Mouse (Mus musculus): ENCODE data around the gene Ccdc62. TPM values are rescaled to one million over a fixed set of nuclear protein-coding genes. Genes with fewer than 3 reads are reported as not detected.

Ccdc62 gene
- polyA plus RNA-seq, 1 experiment from 2014 or later = 3.7 TPM

GRCm38 (mm10) chr5:124003375-124003774 is 72.9 kb downstream of the Ccdc62 start:
- Histone ChIP-seq H3K4me2 (no peak overlapping the region), H3K4me3 (no peak overlapping the region), H3K36me3 (peaks cover 54% of the 10 kb centered on the region), H3K27ac (replicated peaks) (peak overlapping the region; percentile 3; the same call in 1 of the 2 replicates), H3K9me3 (no peaks in the 10 kb centered on the region), H3K27me3 (replicated peaks) (no peaks in the 10 kb centered on the region), H3K4me1 (peaks cover 28% of the 10 kb centered on the region), H3K9ac (0 out of 2 replicates have a peak overlapping the region, but pooled peaks have one; percentile 21)
- WGBS = 65% methylated on average over 4 of the region's 4 CpGs
- no peak for ATAC-seq (ENCODE audit: extremely low read depth, insufficient number of reproducible peaks, low FRiP score, low TSS enrichment)

GRCm38 (mm10) chr5:124004356-124005150 is 74.1 kb downstream of the Ccdc62 start:
- Histone ChIP-seq H3K9me3 (no peaks in the 10 kb centered on the region), H3K36me3 (peaks cover 66% of the 10 kb centered on the region)

GRCm38 (mm10) chr5:124005151-124005500 is 74.6 kb downstream of the Ccdc62 start:
- 95% methylated on average over 15 of the region's 15 CpGs for WGBS
- Histone ChIP-seq H3K27ac (replicated peaks) (no peak overlapping the region), H3K4me3 (no peak overlapping the region), H3K27me3 (replicated peaks) (no peaks in the 10 kb centered on the region), H3K4me1 (peaks cover 35% of the 10 kb centered on the region), H3K9me3 (no peaks in the 10 kb centered on the region), H3K9ac (no peak overlapping the region), H3K4me2 (no peak overlapping the region), H3K36me3 (peaks cover 71% of the 10 kb centered on the region)
- no peak for ATAC-seq (ENCODE audit: extremely low read depth, insufficient number of reproducible peaks, low FRiP score, low TSS enrichment)

More at GRCm38 (mm10) chr5:124004356-124005150, 74.1 kb downstream of the Ccdc62 start:
- Histone ChIP-seq H3K4me2 (no peak overlapping the region), H3K27ac (replicated peaks) (no peak overlapping the region), H3K9ac (no peak overlapping the region), H3K4me1 (peaks cover 29% of the 10 kb centered on the region), H3K27me3 (replicated peaks) (no peaks in the 10 kb centered on the region), H3K4me3 (no peak overlapping the region)
- ATAC-seq (ENCODE audit: extremely low read depth, insufficient number of reproducible peaks, low FRiP score, low TSS enrichment) = no peak
- 89% methylated on average over 17 of the region's 17 CpGs for WGBS

GRCm38 (mm10) chr5:124005591-124005990 is 75.1 kb downstream of the Ccdc62 start:
- 90% methylated on average over 11 of the region's 11 CpGs for WGBS
- ATAC-seq (ENCODE audit: extremely low read depth, insufficient number of reproducible peaks, low FRiP score, low TSS enrichment) = no peak
- H3K4me1 ChIP-seq = peaks cover 40% of the 10 kb centered on the region
- H3K36me3 ChIP-seq = peaks cover 76% of the 10 kb centered on the region
- no peak overlapping the region for H3K4me3 ChIP-seq
- no peak overlapping the region for H3K27ac ChIP-seq (replicated peaks)
- no peak overlapping the region for H3K9ac ChIP-seq
- H3K27me3 ChIP-seq (replicated peaks) = no peaks in the 10 kb centered on the region
- no peak overlapping the region for H3K4me2 ChIP-seq
- no peaks in the 10 kb centered on the region for H3K9me3 ChIP-seq

- 85% methylated on average over 26 of the region's 26 CpGs for WGBS
- Histone ChIP-seq H3K9ac (no peak overlapping the region), H3K27me3 (replicated peaks) (no peaks in the 10 kb centered on the region), H3K4me3 (no peak overlapping the region), H3K36me3 (peaks cover 76% of the 10 kb centered on the region), H3K27ac (replicated peaks) (no peak overlapping the region), H3K4me1 (peaks cover 42% of the 10 kb centered on the region), H3K4me2 (no peak overlapping the region), H3K9me3 (no peaks in the 10 kb centered on the region)
- no peak for ATAC-seq (ENCODE audit: extremely low read depth, insufficient number of reproducible peaks, low FRiP score, low TSS enrichment)
These were observed 75.8 kb downstream of the Ccdc62 start for GRCm38 (mm10) chr5:124006082-124006873.

GRCm38 (mm10) chr5:124006891-124007491 is 76.5 kb downstream of the Ccdc62 start:
- Histone ChIP-seq H3K4me3 (no peak overlapping the region), H3K4me1 (peaks cover 45% of the 10 kb centered on the region), H3K36me3 (peaks cover 76% of the 10 kb centered on the region), H3K27me3 (replicated peaks) (no peaks in the 10 kb centered on the region), H3K9ac (no peak overlapping the region), H3K27ac (replicated peaks) (peak overlapping the region; percentile 52; the same call in 1 of the 2 replicates), H3K9me3 (no peaks in the 10 kb centered on the region), H3K4me2 (no peak overlapping the region)
- WGBS = 80% methylated on average over 17 of the region's 17 CpGs
- no peak for ATAC-seq (ENCODE audit: extremely low read depth, insufficient number of reproducible peaks, low FRiP score, low TSS enrichment)

- Histone ChIP-seq H3K4me2 (peak overlapping the region; percentile 62), H3K27ac (replicated peaks) (peak overlapping the region; percentile 96), H3K36me3 (peaks cover 55% of the 10 kb centered on the region), H3K9ac (peak overlapping the region; percentile 75), H3K9me3 (no peaks in the 10 kb centered on the region), H3K27me3 (replicated peaks) (no peaks in the 10 kb centered on the region), H3K4me1 (peaks cover 64% of the 10 kb centered on the region), H3K4me3 (peak overlapping the region; percentile 33)
- no peak for ATAC-seq (ENCODE audit: extremely low read depth, insufficient number of reproducible peaks, low FRiP score, low TSS enrichment)
- 46% methylated on average over 8 of the region's 8 CpGs for WGBS
These were observed 79.6 kb downstream of the Ccdc62 start for GRCm38 (mm10) chr5:124010077-124010476.

GRCm38 (mm10) chr5:124010910-124011655 is 80.6 kb downstream of the Ccdc62 start:
- peak; percentile 45 for ATAC-seq (ENCODE audit: extremely low read depth, insufficient number of reproducible peaks, low FRiP score, low TSS enrichment)
- 2% methylated on average over 19 of the region's 19 CpGs for WGBS
- H3K4me1 ChIP-seq = peaks cover 74% of the 10 kb centered on the region

GRCm38 (mm10) chr5:124011927-124012326 is 81.4 kb downstream of the Ccdc62 start:
- 10% methylated on average over 8 of the region's 8 CpGs for WGBS
- Histone ChIP-seq H3K9me3 (no peaks in the 10 kb centered on the region), H3K36me3 (peaks cover 37% of the 10 kb centered on the region), H3K9ac (peak overlapping the region; percentile 75), H3K4me3 (peak overlapping the region; percentile 33), H3K4me2 (peak overlapping the region; percentile 62), H3K27me3 (replicated peaks) (no peaks in the 10 kb centered on the region), H3K4me1 (peaks cover 80% of the 10 kb centered on the region), H3K27ac (replicated peaks) (peak overlapping the region; percentile 96)
- ATAC-seq (ENCODE audit: extremely low read depth, insufficient number of reproducible peaks, low FRiP score, low TSS enrichment) = no peak

More at GRCm38 (mm10) chr5:124010910-124011655, 80.6 kb downstream of the Ccdc62 start:
- Histone ChIP-seq H3K36me3 (peaks cover 45% of the 10 kb centered on the region), H3K9ac (peak overlapping the region; percentile 75), H3K27ac (replicated peaks) (peak overlapping the region; percentile 96), H3K4me2 (peak overlapping the region; percentile 62), H3K4me3 (peak overlapping the region; percentile 33), H3K27me3 (replicated peaks) (no peaks in the 10 kb centered on the region), H3K9me3 (no peaks in the 10 kb centered on the region)

GRCm38 (mm10) chr5:124012885-124013284 is 82.4 kb downstream of the Ccdc62 start:
- Histone ChIP-seq H3K27ac (replicated peaks) (peak overlapping the region; percentile 96), H3K4me3 (no peak overlapping the region), H3K4me1 (peaks cover 84% of the 10 kb centered on the region), H3K4me2 (peak overlapping the region; percentile 62; the same call in 1 of the 2 replicates), H3K9ac (peak overlapping the region; percentile 75), H3K9me3 (no peaks in the 10 kb centered on the region), H3K36me3 (peaks cover 27% of the 10 kb centered on the region), H3K27me3 (replicated peaks) (no peaks in the 10 kb centered on the region)
- WGBS = 49% methylated on average over 10 of the region's 10 CpGs
- ATAC-seq (ENCODE audit: extremely low read depth, insufficient number of reproducible peaks, low FRiP score, low TSS enrichment) = no peak

Measured in heart, embryonic 13.5 days (tissue).